Mouse (Mus musculus): Measurements from ENCODE around the gene Smarcd2. TPM values are rescaled to one million over a fixed set of nuclear protein-coding genes. Genes with fewer than 3 reads are reported as not detected.

Gene Smarcd2
- total RNA-seq, 1 experiment from 2014 or later: 131 TPM

DNA sequence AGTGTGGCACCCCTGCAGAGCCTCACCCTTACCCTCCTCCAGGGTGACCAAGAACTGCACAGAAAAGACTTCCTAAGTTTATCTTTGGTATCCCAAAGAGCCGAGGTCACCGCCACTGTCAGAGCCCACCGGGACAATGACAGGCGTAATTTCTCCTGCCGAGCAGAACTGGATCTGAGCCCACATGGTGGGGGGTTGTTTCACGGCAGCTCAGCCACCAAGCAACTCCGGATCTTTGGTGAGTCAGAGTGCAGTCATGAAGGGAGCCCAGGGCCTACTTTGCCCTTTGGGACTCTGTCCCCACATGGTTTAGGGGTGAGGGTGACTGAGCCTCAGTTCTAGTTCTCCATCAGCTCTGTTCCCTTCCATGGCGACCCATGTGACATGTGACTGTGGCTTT lies 11.4 kb upstream of the Smarcd2 start:
- no peak for ATAC-seq (replicated peaks; ENCODE audit: insufficient number of reproducible peaks, low FRiP score, low TSS enrichment, poor library complexity, severe bottlenecking)

DNA sequence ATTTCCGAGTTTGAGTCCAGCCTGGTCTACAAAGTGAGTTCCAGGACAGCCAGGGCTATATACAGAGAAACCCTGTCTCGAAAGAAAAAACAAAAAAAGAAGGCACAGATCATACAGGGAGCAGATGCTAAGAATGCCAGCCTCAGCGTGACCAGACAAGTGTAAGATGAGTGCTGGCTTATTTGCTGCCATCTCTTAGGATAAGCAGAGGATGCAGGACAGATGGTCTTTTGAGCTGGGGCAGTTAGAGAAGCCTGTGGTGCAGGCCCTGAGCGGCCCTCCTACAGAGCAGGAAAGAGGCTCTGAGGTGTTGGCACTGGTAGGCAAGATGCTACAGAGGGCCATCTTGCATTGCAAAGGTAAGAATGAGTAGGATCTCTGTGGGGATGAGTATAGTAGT lies 10.6 kb upstream of the Smarcd2 start:
- ATAC-seq (replicated peaks; ENCODE audit: insufficient number of reproducible peaks, low FRiP score, low TSS enrichment, poor library complexity, severe bottlenecking): no peak

DNA sequence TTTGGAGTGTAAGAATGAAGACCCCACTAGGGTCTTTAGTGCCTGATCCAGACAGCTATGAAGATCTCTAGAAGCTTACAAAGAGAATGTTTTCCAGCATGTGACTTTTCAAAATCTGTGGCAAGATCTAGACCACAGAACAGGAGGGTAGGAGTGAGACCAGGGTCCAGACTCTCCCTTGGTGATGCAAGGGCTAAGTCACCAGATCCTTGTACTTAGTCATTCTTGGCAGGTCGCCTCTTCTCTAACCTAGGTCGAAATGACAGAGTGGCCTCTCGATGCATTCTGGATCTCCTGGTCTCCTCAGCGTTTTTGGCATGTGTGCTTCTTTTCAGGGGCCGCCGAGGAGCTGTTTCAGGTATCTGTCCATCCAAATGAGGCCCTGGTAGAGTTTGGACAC lies 9.7 kb upstream of the Smarcd2 start:
- ATAC-seq (replicated peaks; ENCODE audit: insufficient number of reproducible peaks, low FRiP score, low TSS enrichment, poor library complexity, severe bottlenecking): no peak

DNA sequence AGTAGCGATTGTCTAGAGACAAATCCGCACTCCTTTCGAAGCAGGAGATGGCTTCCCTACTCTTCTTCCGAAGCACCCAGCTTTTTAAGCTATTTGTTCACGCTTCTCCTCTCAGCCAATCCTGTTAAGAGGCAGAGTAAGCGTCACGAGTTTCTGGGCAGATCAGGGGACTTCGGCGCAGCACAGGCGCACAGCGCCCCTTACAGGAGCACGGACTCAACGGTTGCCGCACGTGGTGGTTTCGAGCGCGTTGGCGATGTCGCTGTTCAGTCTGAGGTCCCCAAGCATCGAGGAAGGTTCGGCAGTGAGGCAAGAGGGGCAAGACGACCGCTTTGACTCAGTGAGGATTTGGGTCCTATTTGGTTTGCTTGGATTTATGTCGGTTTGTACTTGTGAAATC lies 3.7 kb upstream of the Smarcd2 start, which contains the start of gene Tcam1:
Tcam1 (plus strand) TSS at position 219 of the 400 bp plus-strand sequence.
- peak; percentile 75 for ATAC-seq (replicated peaks; ENCODE audit: insufficient number of reproducible peaks, low FRiP score, low TSS enrichment, poor library complexity, severe bottlenecking)

DNA sequence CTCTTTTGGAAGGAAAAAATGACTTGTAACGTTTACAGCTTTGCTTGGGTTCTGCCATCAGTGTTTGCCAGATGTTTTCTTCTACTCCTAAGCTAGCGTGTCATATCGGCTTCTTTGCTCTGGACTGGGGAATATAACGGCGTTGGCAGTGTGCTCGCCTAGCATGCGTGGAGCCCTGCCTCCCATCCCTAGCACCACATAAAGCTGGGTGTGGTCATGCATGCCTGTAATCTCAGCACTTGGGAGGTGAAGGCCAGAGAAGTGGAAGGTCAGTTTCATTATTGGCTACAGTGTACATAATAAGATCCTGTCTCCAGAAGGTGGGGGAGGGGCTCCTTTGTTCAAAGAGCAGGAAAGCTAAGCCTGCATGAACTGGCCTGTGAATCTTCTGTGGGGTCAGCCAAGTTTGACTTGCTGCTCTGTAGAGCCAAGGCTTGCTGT lies 2.2 kb upstream of the Smarcd2 start:
- no peak for ATAC-seq (replicated peaks; ENCODE audit: insufficient number of reproducible peaks, low FRiP score, low TSS enrichment, poor library complexity, severe bottlenecking)

DNA sequence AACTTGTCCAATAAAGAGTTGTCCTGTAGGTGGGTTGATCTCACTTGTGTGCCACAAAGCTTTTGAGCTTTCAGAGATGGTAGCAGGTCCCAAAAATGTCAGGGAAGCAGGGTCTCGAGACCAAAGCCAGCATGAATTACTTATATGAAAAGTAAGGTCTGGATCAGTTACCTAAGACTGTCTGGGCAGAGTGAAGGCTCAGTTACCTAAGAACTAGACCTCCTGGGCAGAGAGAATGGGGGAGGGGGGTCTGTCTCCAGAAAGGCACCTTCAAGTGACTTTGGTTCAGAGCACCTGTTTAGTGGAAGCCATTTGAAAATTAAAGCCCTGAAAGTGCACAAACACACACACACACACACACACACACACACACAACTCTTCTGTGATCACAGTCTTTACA lies 1.6 kb upstream of the Smarcd2 start:
- no peak for ATAC-seq (replicated peaks; ENCODE audit: insufficient number of reproducible peaks, low FRiP score, low TSS enrichment, poor library complexity, severe bottlenecking)

DNA sequence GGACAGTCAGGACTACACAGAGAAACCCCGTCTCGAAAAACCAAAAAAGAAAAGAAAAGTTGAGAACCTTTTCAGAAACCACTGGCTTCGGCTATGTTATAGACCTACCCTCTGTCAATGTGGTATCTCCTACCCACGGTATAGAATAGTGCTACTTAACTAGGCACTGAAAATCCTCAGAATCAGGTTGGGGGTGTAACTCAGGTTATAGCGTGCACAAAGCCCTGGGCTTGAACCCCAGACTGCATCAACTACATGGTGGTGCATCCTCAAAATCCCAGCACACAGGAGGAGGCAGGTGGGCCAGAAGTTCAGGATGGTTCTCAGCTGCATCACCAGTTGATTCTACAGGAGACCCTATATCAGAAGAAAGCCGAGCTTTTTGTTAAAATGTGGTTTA lies 1.0 kb upstream of the Smarcd2 start:
- no peak for ATAC-seq (replicated peaks; ENCODE audit: insufficient number of reproducible peaks, low FRiP score, low TSS enrichment, poor library complexity, severe bottlenecking)

DNA sequence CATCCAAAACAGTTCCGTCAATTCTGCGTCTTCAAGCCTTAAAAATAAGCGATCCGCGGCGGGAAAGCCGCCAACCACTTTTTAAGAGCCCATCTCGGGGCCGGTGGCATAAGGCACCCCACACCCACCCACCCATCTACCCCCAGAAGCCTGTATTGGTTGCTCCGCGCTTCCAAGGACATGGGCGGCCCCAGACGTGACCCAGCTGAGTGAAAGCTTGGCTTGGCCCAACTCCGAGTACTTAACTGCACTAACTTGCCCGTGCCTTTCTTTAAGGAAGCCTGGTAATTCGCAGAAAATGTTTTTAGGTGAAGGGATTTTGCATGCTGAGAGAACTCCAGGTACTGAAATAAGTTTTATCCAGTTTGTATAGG lies 526 bp upstream of the Smarcd2 start:
- no peak for ATAC-seq (replicated peaks; ENCODE audit: insufficient number of reproducible peaks, low FRiP score, low TSS enrichment, poor library complexity, severe bottlenecking)

DNA sequence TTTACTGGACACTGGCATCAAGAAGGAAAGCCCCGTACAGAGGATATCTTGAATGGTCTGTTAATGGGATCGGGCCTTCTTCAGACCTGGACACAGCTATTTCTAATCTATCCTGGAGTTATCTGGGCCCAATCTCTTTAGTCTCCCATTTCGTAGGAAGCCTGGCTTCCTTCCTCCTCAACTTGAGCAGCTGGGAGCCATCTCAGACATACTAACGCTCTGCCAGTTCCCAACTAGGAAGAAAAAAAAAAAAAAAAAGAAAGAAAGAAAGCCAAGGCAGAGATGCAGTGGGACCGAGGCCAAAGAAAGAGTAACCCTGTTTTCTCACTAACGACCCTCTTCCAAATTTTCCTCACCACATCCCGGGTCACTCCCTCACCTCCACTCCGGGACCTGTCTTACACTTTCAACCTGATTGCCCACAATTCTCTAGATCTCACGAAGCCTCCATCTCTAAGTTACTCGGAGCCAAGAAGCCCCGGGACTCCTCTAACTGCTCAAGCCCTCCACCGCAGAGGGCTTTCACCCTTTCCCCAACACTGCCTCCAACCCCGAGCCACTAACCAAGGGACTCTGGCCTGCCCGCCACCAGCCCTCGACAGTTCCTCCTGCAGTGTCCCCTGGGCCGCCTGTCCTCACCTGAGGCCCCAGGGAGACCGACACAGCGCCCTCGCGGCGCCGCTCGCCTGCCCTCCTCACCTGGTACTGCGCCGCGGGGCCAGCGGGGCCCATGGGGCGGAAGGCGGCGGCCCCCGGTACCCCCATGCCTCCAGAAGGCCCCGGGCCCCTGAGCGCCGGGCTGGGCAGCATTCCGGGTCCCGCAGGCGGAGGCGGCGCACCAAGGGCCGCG lies 753 bp downstream of the Smarcd2 start:
- 0 out of 2 replicates have a peak, but pooled peaks have one; percentile 5 for ATAC-seq (replicated peaks; ENCODE audit: insufficient number of reproducible peaks, low FRiP score, low TSS enrichment, poor library complexity, severe bottlenecking)

DNA sequence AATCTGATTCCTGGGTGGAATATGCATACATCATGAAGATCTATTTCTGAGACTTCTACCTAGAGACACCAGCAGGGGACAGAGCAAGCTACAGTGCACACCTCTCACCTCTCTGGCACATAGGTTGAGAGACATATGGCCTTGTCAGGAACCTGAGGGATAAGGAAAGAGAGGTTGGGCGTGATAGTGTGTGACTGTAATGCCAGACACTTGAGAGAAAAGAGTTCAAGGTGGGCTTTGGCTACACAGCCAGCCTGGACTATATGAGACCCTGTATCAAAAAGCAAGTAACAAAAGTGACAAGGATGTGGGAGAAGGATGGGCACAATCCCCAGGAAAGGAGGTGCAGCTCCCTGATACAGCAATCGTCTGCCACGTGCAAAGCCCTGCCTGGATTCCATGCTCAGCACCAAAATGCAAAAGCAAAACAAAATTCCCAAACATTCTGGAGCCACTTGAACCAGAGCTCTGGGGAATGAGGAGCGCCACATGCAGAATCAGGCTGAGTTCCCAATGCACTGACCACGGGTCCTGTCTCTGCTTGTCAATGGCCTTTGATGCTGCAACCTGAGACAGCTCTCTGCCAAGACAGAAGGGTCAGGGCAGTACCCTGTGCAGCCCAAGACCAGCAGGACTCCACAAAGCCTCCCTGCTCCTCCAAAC lies 1.5 kb downstream of the Smarcd2 start:
- no peak for ATAC-seq (replicated peaks; ENCODE audit: insufficient number of reproducible peaks, low FRiP score, low TSS enrichment, poor library complexity, severe bottlenecking)

DNA sequence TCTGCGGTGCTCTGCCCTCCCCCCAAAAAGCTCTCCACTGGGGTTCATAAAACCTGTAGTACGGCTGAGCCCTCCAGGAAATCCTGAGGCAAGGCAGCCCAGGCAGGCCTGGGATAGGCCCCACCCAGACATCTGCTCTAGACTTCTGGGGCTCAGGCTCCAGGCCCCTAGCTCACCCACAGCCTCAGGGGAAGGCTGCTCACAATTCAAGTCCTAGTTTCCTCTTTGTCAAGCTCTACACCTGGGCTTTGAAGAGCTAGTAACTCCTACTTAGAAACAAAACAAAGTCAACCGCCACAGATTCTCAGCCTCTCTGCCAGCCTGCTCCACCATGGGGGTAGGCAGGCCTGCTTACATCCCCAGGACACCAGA lies 3.7 kb downstream of the Smarcd2 start:
- no peak for ATAC-seq (replicated peaks; ENCODE audit: insufficient number of reproducible peaks, low FRiP score, low TSS enrichment, poor library complexity, severe bottlenecking)

DNA sequence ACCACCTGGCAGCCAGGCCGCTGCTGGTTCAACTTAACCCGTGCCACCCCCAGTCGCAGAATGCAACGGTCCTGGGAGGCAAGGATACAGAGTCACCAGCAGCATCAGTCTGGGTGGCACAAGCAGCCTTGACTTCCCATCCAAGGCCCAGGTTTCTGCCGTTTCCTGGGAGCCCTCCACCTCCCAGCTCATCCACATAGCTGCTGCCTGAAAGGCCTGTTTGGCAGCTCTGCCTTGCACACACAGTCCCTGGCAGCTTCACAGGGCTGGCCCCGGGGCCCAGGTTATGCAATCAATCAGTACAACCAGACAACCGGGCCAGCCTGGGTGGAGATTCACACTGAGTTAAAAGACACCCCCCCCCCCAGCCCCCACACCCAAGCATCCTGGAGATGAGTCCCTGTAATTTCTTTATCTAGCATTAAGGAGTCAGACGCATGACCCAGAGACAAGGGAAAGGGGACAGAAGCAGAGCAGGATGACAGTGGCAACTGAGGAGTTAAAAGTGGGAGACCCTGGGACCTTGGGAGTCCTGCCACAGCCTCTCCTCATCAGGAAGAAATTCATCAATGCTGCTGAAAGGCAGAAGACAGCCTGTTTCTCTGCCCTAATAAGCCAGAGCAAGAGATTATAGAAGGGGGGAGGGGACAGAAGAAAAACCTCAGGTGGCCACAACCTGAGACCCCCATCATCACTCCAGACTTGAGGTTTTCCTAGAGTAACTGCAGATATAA lies 4.3 kb downstream of the Smarcd2 start:
- ATAC-seq (replicated peaks; ENCODE audit: insufficient number of reproducible peaks, low FRiP score, low TSS enrichment, poor library complexity, severe bottlenecking): no peak

DNA sequence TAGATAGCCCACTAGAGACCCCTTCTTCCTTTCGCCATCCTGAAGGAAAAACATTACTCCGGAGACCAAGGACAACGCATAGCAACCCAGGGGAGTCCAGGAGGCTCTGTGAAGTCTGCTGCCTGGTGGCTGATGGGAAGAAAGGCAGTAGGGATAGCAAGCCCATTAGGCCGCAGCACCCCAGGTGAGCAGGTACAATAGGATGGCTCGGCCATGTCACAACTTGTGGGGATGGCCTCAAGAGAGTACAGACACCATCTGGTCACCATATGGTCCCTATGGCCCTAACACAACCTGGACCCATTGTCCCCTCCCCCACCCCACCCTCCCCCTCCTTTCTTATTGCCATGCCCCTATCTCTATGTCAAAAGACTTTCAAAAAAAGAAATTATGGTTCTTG lies 4.9 kb downstream of the Smarcd2 start:
- no peak for ATAC-seq (replicated peaks; ENCODE audit: insufficient number of reproducible peaks, low FRiP score, low TSS enrichment, poor library complexity, severe bottlenecking)

DNA sequence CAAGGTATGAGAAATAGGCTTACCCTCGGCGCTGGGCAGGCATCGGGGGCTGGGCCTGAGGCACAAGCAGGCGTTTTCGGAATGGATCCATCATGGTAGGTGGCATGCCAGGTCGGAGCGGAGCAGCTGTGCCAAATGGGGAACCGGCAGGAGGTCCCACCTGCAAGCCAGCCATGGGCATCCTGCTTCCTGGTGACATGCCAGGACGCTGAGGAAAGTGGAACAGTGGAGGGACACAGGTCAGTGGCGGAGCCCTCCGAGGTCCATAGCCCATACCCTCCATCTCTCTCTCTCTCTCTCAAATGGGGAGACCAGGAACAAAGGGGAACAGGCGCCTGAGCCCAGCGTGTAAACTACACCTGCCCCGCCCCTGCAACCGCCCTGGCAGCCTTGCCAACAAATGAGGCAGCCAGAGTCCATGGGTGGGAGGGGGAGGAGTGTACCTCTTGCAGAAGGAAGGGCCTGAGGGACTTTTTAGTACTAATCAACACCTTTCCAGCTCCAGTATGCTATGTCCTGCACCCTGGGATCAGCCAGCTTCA lies 5.4 kb downstream of the Smarcd2 start:
- ATAC-seq (replicated peaks; ENCODE audit: insufficient number of reproducible peaks, low FRiP score, low TSS enrichment, poor library complexity, severe bottlenecking): no peak

DNA sequence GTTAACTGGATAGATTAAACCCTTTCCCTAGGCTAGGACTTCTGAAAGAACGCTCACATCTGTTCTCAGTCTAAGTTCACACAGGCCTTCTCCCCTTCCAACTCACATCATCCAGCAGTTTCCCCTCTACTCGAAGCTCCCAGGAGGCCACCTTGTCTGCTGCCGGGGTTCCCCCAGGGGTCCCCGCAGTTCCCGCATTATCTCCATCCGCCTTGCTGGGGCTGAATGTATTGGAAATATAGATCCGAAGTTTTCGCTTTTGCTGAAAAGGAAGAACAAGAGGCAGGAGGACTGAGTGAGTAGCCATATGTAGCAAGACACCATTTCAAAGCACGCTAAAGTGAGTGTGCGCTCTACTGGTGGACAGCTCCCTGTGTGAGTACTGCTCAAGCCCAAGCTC lies 6.3 kb downstream of the Smarcd2 start:
- no peak for ATAC-seq (replicated peaks; ENCODE audit: insufficient number of reproducible peaks, low FRiP score, low TSS enrichment, poor library complexity, severe bottlenecking)

DNA sequence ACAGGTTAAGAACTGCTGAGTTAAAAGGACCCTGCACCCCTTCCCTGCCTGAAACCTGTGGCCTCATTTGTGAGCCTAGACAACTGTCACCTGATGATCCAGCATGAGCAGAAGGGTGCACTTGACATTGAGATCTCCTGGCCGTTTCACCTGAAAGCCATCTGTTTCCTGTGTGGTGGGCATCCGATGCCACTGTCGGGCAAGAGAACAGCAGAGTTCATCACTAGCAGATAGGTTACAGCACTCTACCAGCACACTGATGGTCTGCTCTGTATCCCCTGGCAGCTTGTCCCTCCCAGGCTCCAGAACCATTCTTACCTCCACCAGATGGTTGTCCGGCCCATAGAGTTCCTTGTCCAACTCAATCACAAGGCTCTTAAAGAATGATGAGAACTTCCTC lies 7.2 kb downstream of the Smarcd2 start:
- no peak for ATAC-seq (replicated peaks; ENCODE audit: insufficient number of reproducible peaks, low FRiP score, low TSS enrichment, poor library complexity, severe bottlenecking)

DNA sequence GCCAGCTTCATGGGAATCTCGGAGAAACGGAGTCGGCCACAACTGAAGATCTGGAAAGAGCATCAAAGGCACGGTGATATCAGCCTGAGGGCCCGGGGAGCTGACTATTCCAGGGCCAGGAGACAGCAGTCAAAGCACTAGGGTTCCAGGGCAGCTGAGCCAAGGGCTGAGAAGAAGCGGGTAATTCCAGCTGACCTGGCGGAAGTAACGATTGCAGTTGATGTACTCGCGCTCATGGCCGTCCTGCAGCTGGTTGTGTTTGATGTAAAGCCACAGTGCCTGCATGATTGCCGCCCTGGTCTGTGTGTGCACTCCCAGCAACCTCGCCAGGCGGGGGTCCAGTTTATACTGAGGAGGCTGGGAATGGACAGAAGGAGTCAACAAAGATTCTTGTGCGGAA lies 7.8 kb downstream of the Smarcd2 start:
- ATAC-seq (replicated peaks; ENCODE audit: insufficient number of reproducible peaks, low FRiP score, low TSS enrichment, poor library complexity, severe bottlenecking): no peak

DNA sequence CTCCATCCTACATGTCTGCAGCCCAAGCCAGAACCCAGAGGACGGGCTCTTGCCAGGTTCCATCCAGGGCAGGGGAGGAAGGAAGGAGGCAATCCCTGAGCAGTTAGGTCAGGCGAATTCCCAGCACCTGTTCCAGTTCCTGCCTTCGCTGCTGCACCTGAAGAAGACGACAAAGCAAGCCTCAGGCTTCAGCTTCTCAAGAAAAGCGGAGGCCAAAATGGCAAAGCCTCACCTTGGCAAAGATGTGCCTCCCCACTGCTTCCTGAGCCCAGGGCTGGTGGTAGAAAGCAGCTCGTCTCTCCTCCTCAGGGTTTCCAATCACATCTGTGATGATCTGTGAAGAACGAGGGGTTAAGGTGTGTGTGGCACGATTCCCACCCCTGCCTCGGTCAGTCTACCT lies 8.8 kb downstream of the Smarcd2 start:
- no peak for ATAC-seq (replicated peaks; ENCODE audit: insufficient number of reproducible peaks, low FRiP score, low TSS enrichment, poor library complexity, severe bottlenecking)

DNA sequence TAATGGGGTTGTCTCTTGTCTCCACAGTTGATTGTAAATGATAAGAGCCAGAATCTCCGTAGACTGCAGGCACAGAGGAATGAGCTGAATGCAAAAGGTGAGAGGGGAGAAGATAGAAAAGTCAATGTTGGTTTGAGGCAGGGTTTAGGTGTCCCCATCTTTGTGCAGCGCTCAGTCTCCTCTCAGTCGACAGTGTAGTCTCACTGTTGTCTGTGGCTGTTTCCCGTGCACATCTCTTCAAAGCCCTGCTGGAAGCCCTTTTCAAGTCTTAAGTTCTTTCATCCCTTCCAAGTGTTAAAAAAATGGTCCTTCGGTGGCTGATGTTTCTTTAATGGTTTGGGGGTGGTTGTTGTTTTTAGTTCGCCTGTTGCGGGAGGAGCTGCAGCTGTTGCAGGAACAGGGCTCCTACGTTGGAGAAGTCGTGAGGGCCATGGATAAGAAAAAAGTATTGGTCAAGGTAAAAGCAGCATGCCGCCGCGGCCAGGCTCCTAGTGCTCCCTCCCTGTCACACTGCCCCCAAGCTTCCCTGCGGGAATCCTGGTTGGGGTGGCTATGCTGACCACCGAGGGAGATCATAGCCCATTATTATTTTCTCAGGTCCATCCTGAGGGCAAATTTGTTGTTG lies 11.8 kb downstream of the Smarcd2 start:
- ATAC-seq (replicated peaks; ENCODE audit: insufficient number of reproducible peaks, low FRiP score, low TSS enrichment, poor library complexity, severe bottlenecking): no peak
